Mouse (Mus musculus): ENCODE measurements around the gene Cenph. TPM values are rescaled to one million over a fixed set of nuclear protein-coding genes. Genes with fewer than 3 reads are reported as not detected.

The Cenph gene
- polyA plus RNA-seq, 1 experiment from 2014 or later, result 20.4 TPM

DNA sequence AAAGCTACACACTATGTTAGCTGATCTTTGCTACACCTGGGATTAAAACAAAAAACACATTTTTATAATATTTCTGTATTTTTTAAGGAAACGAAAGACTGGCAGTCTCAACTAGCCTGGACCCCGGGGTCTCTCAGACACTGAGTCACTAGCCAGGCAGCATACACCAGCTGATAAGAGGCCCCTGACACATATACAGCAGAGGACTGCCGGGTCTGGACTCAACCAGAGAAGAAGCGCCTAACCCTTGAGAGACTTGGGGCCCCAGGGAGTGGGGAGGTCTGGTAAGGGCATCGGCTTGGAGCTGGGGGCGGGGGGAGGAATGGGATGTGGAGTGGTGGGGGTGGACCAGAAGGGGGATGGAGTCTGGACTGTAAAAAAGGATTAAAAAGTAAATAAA is 22.7 kb downstream of the Cenph start:
- H3K36me3 ChIP-seq (ENCODE audit: control insufficient read depth, insufficient read depth, low read length), result no peaks in the 10 kb centered on the region
- no peak overlapping the region for H3K4me2 ChIP-seq (ENCODE audit: low read length)
- WGBS, result 84% methylated on average over 6 of the region's 6 CpGs
- no peaks in the 10 kb centered on the region for H3K27me3 ChIP-seq (replicated peaks; ENCODE audit: control insufficient read depth, insufficient read depth, low read length)
- H3K4me1 ChIP-seq (ENCODE audit: control insufficient read depth, insufficient read depth, low read length), result no peaks in the 10 kb centered on the region
- H3K9me3 ChIP-seq (replicated peaks; ENCODE audit: control insufficient read depth, low read length), result no peaks in the 10 kb centered on the region
- no peak for ATAC-seq
- H3K27ac ChIP-seq (ENCODE audit: low read depth, low read length), result no peak overlapping the region
- H3K4me3 ChIP-seq (ENCODE audit: low read depth, low read length), result no peak overlapping the region
- no peak overlapping the region for H3K9ac ChIP-seq (ENCODE audit: low read length)
- DNase-seq (ENCODE audit: low spot score), result no peak

GRCm38 (mm10) chr13:100752529-100752928 is 23.2 kb downstream of the Cenph start:
- no peaks in the 10 kb centered on the region for H3K27me3 ChIP-seq (replicated peaks; ENCODE audit: control insufficient read depth, insufficient read depth, low read length)
- no peak overlapping the region for H3K4me2 ChIP-seq (ENCODE audit: low read length)
- no peak for DNase-seq (ENCODE audit: low spot score)
- H3K9ac ChIP-seq (ENCODE audit: low read length), result no peak overlapping the region
- 92% methylated on average over 8 of the region's 8 CpGs for WGBS
- H3K4me1 ChIP-seq (ENCODE audit: control insufficient read depth, insufficient read depth, low read length), result no peaks in the 10 kb centered on the region
- no peaks in the 10 kb centered on the region for H3K9me3 ChIP-seq (replicated peaks; ENCODE audit: control insufficient read depth, low read length)
- H3K36me3 ChIP-seq (ENCODE audit: control insufficient read depth, insufficient read depth, low read length), result no peaks in the 10 kb centered on the region
- no peak for ATAC-seq
- H3K27ac ChIP-seq (ENCODE audit: low read depth, low read length), result no peak overlapping the region
- H3K4me3 ChIP-seq (ENCODE audit: low read depth, low read length), result no peak overlapping the region

DNA sequence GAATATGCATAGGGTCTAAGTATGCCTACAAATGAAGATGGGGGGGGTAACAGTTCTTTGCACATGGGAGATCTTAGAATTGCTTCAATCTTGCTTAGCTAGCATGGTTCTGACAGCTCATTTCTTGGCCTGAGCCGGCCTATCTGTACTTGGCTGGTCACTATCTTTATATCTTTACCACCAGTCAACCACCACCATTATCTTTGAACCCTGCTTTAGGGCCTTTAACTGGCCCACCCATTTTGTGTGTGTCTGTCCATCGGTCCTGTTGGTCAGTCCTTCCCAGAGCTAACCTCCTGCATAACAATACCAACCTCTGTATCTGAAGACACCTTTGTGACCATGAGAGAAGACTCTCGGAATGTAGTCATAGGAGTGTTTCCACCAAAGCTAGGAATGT is 24.3 kb downstream of the Cenph start:
- Histone ChIP-seq H3K9me3 (replicated peaks; ENCODE audit: control insufficient read depth, low read length) (no peaks in the 10 kb centered on the region), H3K4me3 (ENCODE audit: low read depth, low read length) (no peak overlapping the region), H3K36me3 (ENCODE audit: control insufficient read depth, insufficient read depth, low read length) (no peaks in the 10 kb centered on the region), H3K4me1 (ENCODE audit: control insufficient read depth, insufficient read depth, low read length) (no peaks in the 10 kb centered on the region), H3K27me3 (replicated peaks; ENCODE audit: control insufficient read depth, insufficient read depth, low read length) (no peaks in the 10 kb centered on the region), H3K27ac (ENCODE audit: low read depth, low read length) (no peak overlapping the region), H3K4me2 (ENCODE audit: low read length) (no peak overlapping the region), H3K9ac (ENCODE audit: low read length) (no peak overlapping the region)
- WGBS, result 78% methylated on average over 3 of the region's 3 CpGs
- ATAC-seq (no peak), DNase-seq (ENCODE audit: low spot score) (no peak)

DNA sequence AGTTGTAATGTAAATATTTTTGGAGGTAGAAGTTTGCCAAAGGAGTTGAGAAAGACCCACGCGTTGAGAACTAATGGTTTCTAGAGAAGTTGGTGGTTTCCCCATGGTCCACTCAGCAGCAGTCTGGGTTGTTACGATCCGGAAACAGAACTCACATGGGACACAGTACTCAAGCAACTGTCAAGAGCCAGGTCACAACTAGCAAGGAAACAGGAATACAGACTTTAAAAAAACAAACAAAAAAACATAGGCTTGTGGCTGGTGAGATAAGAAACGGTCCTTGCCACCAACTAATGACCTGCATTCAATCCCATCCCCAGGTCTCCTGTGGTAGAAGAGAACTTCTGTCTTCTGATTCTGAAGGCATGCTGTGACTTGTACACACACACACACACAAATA is 24.9 kb downstream of the Cenph start:
- Histone ChIP-seq H3K4me3 (ENCODE audit: low read depth, low read length) (no peak overlapping the region), H3K9me3 (replicated peaks; ENCODE audit: control insufficient read depth, low read length) (no peaks in the 10 kb centered on the region), H3K36me3 (ENCODE audit: control insufficient read depth, insufficient read depth, low read length) (no peaks in the 10 kb centered on the region), H3K27me3 (replicated peaks; ENCODE audit: control insufficient read depth, insufficient read depth, low read length) (no peaks in the 10 kb centered on the region), H3K4me2 (ENCODE audit: low read length) (no peak overlapping the region), H3K4me1 (ENCODE audit: control insufficient read depth, insufficient read depth, low read length) (no peaks in the 10 kb centered on the region), H3K9ac (ENCODE audit: low read length) (no peak overlapping the region), H3K27ac (ENCODE audit: low read depth, low read length) (no peak overlapping the region)
- ATAC-seq, result no peak
- 94% methylated on average over 5 of the region's 5 CpGs for WGBS
- no peak for DNase-seq (ENCODE audit: low spot score)

DNA sequence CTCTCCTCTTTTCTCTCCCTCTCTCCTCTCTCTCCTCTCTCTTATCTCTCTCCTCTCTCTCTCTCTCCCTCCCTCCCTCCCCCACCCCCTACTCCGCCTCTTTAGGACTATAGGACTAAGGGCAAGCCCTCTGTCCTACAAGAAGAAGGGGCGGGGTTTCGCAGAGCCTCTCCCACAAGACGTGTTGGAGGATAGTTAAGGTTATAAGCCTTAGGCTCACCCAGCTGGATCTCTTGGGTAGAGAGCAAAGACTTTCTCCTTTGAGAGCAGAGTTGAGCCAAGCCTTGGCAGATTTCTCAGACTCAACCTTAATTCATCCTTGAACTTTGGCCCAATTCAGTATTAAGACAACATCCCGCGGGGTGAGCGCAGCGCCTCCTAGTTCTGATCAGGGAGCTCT is 27.1 kb downstream of the Cenph start:
- Histone ChIP-seq H3K4me1 (ENCODE audit: control insufficient read depth, insufficient read depth, low read length) (no peaks in the 10 kb centered on the region), H3K27me3 (replicated peaks; ENCODE audit: control insufficient read depth, insufficient read depth, low read length) (no peaks in the 10 kb centered on the region), H3K4me3 (ENCODE audit: low read depth, low read length) (no peak overlapping the region), H3K36me3 (ENCODE audit: control insufficient read depth, insufficient read depth, low read length) (no peaks in the 10 kb centered on the region), H3K27ac (ENCODE audit: low read depth, low read length) (no peak overlapping the region), H3K9ac (ENCODE audit: low read length) (no peak overlapping the region), H3K4me2 (ENCODE audit: low read length) (no peak overlapping the region), H3K9me3 (replicated peaks; ENCODE audit: control insufficient read depth, low read length) (no peaks in the 10 kb centered on the region)
- DNase-seq (ENCODE audit: low spot score) (no peak), ATAC-seq (no peak)
- 41% methylated on average over 8 of the region's 8 CpGs for WGBS

DNA sequence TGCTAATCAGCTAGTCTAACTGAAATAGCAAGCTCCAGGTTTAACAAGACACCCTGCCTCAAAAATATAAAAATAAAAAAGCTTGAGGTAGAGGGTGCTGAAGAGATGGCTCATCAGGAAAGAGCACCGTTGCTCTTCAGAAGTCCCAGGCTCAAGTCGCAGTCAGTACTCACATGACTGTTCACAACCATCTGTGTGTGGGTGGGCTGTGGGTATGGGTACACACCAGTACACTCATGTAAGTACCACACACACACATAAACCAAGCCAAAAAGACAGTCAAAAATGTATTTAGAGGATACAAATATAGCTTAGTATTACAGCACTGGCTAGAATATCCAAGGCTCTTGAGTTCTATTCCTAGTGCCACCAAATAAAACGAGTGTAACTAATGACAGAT is 29.6 kb downstream of the Cenph start:
- H3K36me3 ChIP-seq (ENCODE audit: control insufficient read depth, insufficient read depth, low read length), result no peaks in the 10 kb centered on the region
- no peak overlapping the region for H3K27ac ChIP-seq (ENCODE audit: low read depth, low read length)
- no peaks in the 10 kb centered on the region for H3K9me3 ChIP-seq (replicated peaks; ENCODE audit: control insufficient read depth, low read length)
- DNase-seq (ENCODE audit: low spot score), result no peak
- 97% methylated on average over 3 of the region's 3 CpGs for WGBS
- H3K9ac ChIP-seq (ENCODE audit: low read length), result no peak overlapping the region
- no peak overlapping the region for H3K4me3 ChIP-seq (ENCODE audit: low read depth, low read length)
- H3K4me1 ChIP-seq (ENCODE audit: control insufficient read depth, insufficient read depth, low read length), result peaks cover 4% of the 10 kb centered on the region; the same call in 1 of the 2 replicates
- no peaks in the 10 kb centered on the region for H3K27me3 ChIP-seq (replicated peaks; ENCODE audit: control insufficient read depth, insufficient read depth, low read length)
- no peak for ATAC-seq
- H3K4me2 ChIP-seq (ENCODE audit: low read length), result no peak overlapping the region

DNA sequence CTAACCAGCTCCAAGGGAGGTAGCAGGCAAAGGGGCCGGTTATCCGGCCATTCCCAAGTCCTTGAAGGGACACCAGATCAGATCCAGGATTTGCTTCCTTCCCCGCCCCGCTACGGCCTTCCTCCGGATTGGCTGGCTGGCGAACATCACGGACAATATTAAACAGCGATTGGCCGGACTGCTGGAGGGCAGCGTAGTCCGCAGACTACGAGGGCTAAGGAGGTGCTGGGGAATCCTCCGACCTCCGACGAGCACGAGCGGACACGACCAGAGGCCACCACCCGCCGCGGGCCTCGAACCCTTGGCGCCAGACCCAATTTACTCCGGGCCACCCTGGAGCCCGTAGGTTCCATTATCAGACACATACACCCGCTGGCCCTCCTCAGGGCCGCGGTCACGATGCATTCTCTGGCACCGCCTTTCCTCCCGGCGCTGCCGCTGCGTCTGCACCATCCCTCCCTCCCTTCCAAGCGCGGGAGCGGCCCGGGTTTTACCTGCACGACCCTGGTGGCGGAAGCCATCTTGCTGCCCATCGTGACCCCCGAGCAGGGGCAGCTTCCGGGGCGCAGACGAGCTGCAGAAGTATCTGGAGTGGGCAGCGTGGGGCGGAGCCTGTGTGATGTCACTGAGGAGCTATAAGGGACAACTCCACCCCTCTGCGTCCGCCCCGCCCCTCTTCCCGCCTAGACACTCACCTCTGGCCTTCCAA is 31.5 kb downstream of the Cenph start, which contains the start of gene Mrps36:
TSS of gene Mrps36 (minus strand) at position 624 of the 709 bp plus-strand sequence.
- ATAC-seq (peak; percentile 96), DNase-seq (ENCODE audit: low spot score) (peak; percentile 92)
- H3K27me3 ChIP-seq (replicated peaks; ENCODE audit: control insufficient read depth, insufficient read depth, low read length), result no peaks in the 10 kb centered on the region
- no peaks in the 10 kb centered on the region for H3K9me3 ChIP-seq (replicated peaks; ENCODE audit: control insufficient read depth, low read length)
- H3K4me2 ChIP-seq (ENCODE audit: low read length), result peak within 1 kb of the TSS; percentile 57
- peak within 1 kb of the TSS; percentile 79 for H3K4me3 ChIP-seq (ENCODE audit: low read depth, low read length)
- H3K9ac ChIP-seq (ENCODE audit: low read length), result peak within 1 kb of the TSS; percentile 84
- peaks cover 4% of the 10 kb centered on the region; the same call in 1 of the 2 replicates for H3K4me1 ChIP-seq (ENCODE audit: control insufficient read depth, insufficient read depth, low read length)
- peak within 1 kb of the TSS; percentile 89 for H3K27ac ChIP-seq (ENCODE audit: low read depth, low read length)
- peaks cover 3% of the 10 kb centered on the region; the same call in 1 of the 2 replicates for H3K36me3 ChIP-seq (ENCODE audit: control insufficient read depth, insufficient read depth, low read length)
- WGBS, result under 1% methylated on average over 52 of the region's 52 CpGs

DNA sequence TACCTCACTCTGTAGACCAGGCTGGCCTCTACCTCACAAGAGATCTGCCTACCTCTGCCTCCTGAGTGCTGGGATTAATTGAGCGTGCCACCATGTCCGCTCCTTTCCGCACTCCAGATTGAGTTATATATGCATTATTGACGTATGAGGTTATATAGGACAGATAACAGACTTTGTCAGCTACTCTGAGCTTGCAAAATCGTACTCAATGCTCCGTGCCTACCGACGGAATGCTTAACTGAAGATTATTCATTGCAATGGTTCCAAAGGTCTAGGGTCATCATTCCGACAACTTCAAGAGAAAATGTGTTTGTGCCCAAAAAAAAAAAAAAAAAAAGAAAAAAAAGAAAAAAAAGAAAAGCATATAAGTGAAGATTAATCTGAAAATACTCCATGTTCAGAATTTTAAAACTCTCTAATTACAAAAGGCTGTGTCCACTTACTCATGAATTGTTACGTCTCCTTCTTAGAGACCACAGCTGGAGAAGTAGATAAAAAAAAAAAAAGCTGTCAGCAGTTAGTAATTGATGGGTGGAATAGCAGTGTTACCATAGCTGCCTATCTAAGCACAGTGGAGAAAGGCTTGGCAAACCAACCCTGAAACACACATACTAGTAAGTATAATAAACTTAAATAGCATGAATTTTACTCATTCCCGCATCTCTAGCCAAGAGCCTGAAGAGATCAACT is 32.2 kb downstream of the Cenph start:
- ATAC-seq, result peak; percentile 52
- WGBS, result 70% methylated on average over 11 of the region's 11 CpGs

DNA sequence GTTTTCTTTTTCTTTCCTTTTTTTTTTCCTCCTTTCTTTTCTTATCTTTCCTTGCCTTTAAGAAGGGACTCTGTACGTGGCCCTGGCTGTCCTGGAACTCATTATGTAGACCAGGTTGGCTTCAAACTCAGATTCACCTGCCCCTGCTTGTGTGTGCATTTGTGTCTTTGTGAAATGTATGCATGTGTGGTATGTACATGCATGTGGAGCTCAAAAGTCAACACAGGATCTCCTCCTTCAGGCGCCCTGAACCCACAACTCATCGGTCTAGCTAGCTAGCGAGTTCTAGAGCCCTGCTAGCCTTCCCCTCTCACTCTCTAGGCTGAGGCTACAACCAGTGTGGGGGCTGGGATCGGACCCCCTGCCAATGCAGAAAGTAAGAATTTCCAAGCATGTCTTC is 32.9 kb downstream of the Cenph start:
- Histone ChIP-seq H3K27ac (ENCODE audit: low read depth, low read length) (no peak overlapping the region), H3K27me3 (replicated peaks; ENCODE audit: control insufficient read depth, insufficient read depth, low read length) (no peaks in the 10 kb centered on the region), H3K9me3 (replicated peaks; ENCODE audit: control insufficient read depth, low read length) (no peaks in the 10 kb centered on the region), H3K9ac (ENCODE audit: low read length) (no peak overlapping the region), H3K4me2 (ENCODE audit: low read length) (no peak overlapping the region), H3K36me3 (ENCODE audit: control insufficient read depth, insufficient read depth, low read length) (peaks cover 3% of the 10 kb centered on the region; the same call in 1 of the 2 replicates), H3K4me3 (ENCODE audit: low read depth, low read length) (no peak overlapping the region), H3K4me1 (ENCODE audit: control insufficient read depth, insufficient read depth, low read length) (peaks cover 4% of the 10 kb centered on the region; the same call in 1 of the 2 replicates)
- 91% methylated on average over 5 of the region's 5 CpGs for WGBS
- no peak for ATAC-seq
- no peak for DNase-seq (ENCODE audit: low spot score)

More for the DNA sequence above, 32.2 kb downstream of the Cenph start:
- Histone ChIP-seq H3K9me3 (replicated peaks; ENCODE audit: control insufficient read depth, low read length) (no peaks in the 10 kb centered on the region), H3K27ac (ENCODE audit: low read depth, low read length) (0 out of 2 replicates have a peak overlapping the region, but pooled peaks have one; percentile 89), H3K4me3 (ENCODE audit: low read depth, low read length) (peak overlapping the region; percentile 79), H3K27me3 (replicated peaks; ENCODE audit: control insufficient read depth, insufficient read depth, low read length) (no peaks in the 10 kb centered on the region), H3K36me3 (ENCODE audit: control insufficient read depth, insufficient read depth, low read length) (peaks cover 3% of the 10 kb centered on the region; the same call in 1 of the 2 replicates), H3K4me2 (ENCODE audit: low read length) (peak overlapping the region; percentile 57), H3K4me1 (ENCODE audit: control insufficient read depth, insufficient read depth, low read length) (peaks cover 4% of the 10 kb centered on the region; the same call in 1 of the 2 replicates), H3K9ac (ENCODE audit: low read length) (peak overlapping the region; percentile 84)
- no peak for DNase-seq (ENCODE audit: low spot score)
